Mouse (Mus musculus) activated CD4-positive, CD25-positive, alpha-beta regulatory T cell, adult 9 weeks (primary cell): Measurements from ENCODE around the gene Ccdc17. TPM values are rescaled to one million over a fixed set of nuclear protein-coding genes. Genes with fewer than 3 reads are reported as not detected.

Source experiments
- polyA plus RNA-seq: library from polyadenylated mRNA; unstranded; fragments of 100-300 nt; shearing (Covaris generic); gene quantifications from one replicate; pipeline ENCODE4 v1.2.1, GENCODE M21; 2017

Gene Ccdc17
- 15.1 TPM for polyA plus RNA-seq

DNA sequence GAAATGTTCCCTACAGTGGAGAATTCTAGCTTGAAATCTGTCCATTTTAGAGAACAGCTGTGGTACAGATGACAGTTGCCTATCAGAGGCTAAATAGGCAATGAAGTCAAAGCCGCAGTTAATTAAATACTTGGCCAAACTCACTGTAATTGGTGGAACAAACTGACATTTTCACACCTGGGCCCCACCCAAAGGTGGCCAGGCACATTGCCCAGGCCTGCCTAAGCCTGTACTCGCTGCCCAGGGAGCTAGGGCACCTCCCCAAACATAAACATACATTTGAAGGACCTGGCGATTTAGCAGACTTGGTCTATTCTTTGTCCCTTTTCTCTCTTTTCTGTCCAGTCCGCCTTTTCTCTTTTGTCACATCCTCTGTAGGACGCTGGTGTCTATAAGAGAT is at the start of gene Ccdc17:
Ccdc17 (plus strand) TSS at position 276 of the 400 bp plus-strand sequence.

GRCm38 (mm10) chr4:116555413-116556300 is 40.8 kb upstream of the Ccdc17 start, which contains the start of gene Tmem69:
TSS of gene Tmem69 (minus strand) at chr4:116555936.

DNA sequence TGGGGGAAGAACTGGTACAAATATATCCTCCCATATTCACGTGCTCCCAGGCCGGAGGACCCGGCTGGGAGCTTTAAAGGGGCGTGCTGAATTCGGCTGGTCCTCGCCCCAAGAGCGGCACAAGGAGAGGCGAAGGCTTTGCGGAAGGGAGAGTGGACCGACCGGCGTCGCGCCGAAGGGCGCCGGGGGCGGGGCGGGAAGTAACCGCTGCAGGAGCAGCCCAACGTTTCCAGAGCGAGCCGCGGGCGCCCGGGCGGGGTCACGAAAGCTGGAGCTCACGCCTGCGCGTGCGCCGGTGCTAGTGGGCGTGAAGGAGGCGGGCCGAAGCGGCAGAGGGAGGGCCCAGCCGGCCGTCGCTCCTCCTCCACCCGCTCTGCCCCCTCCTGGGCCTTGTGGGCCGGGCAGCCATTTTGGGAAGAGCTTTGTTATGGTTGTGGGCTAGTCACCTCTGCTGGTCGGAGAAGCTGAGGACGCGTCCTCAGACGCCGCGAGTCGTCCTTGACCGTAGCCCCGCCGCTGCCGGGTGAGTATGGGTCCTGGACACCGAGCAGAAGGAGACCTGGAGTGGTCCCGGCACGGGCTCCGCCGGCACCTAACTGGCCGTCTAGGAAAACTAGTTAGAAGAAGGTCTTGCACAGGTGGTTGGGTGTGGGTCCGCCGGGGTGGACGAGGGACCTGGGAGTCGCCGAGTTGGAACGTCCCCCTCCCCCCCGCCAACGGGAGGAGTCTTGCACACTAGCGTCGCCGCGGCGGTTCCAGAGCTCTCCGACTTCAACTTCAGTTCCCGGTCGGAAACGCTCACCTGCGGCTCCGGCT is 38.9 kb upstream of the Ccdc17 start, which contains the start of gene Gpbp1l1:
Gpbp1l1 (plus strand) TSS at position 353 of the 816 bp plus-strand sequence.

DNA sequence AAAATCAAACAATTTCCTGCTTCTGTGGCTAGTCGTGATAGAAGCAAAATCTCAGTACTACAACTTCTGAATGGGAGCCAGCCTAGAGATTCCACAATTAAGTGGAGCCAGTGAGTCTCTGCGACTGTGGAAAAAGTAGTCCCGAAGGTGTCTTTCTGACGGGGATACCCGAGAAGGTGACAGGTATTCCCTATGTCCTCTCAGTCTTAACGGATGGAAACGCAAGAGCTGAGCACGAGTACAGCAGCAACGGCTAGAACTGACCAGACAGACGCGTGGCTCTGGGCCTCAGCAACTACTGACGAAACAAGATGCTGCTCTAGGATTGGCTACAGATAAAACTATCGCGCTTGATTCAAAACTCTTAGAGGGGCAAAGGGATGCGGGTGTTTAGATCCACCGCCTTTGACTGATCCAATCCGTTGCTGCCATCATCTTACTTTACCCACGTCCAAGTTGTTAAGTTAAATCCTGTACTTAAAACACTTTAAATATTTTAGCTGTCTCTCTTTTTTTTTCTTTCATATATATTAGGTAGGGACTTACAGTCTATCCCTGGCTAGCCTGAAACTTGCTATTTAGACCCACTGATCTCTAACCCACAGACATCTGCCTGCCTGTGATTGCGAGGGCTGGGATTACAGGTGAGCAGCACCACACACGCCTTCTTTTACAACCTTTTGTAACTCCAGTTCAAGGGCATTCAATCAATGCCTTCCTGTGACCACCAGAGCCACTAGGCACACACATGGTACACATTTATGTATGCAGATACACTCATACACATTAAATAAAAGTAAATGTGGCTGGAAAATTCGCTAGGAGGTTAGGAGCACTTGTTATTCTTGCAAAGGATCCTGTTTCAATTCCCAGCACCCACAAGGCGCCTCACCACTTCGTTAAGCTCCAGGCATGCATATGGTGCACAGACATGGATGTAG is 31.5 kb downstream of the Ccdc17 start, which contains the start of gene Nasp:
Nasp (minus strand) TSS at position 220 of the 941 bp plus-strand sequence.

Other genes starting within 250 kb of the Ccdc17 start
- 3.1 TPM for gene Mast2, start 132.5 kb upstream of the Ccdc17 start, polyA plus RNA-seq
- gene Ipp, start 89.1 kb upstream of the Ccdc17 start, polyA plus RNA-seq, result 17.8 TPM
- gene Tmem69, start 40.7 kb upstream of the Ccdc17 start, polyA plus RNA-seq, result 30.3 TPM
- gene Gpbp1l1, start 39.0 kb upstream of the Ccdc17 start, polyA plus RNA-seq, result 48.2 TPM
- gene Nasp, start 31.3 kb downstream of the Ccdc17 start, polyA plus RNA-seq, result 47.8 TPM
- gene Akr1a1, start 55.0 kb downstream of the Ccdc17 start, polyA plus RNA-seq, result 361 TPM
- gene Prdx1, start 88.9 kb downstream of the Ccdc17 start, polyA plus RNA-seq, result 665 TPM
- gene Mmachc, start 111.8 kb downstream of the Ccdc17 start, polyA plus RNA-seq, result 9.6 TPM
- gene Ccdc163, start 111.9 kb downstream of the Ccdc17 start, polyA plus RNA-seq, result 21.5 TPM
- gene Tesk2, start 124.3 kb downstream of the Ccdc17 start, polyA plus RNA-seq, result 7.8 TPM
- gene Toe1, start 211.0 kb downstream of the Ccdc17 start, polyA plus RNA-seq, result 41.8 TPM
- 11.0 TPM for gene Mutyh, start 211.1 kb downstream of the Ccdc17 start, polyA plus RNA-seq
- 0.71 TPM for gene Hpdl, start 225.1 kb downstream of the Ccdc17 start, polyA plus RNA-seq